Mouse (Mus musculus) gastrocnemius, postnatal 36 days (tissue): ENCODE data around the gene Dbndd2. TPM values are rescaled to one million over a fixed set of nuclear protein-coding genes. Genes with fewer than 3 reads are reported as not detected.

Experiments
- DNase-seq, 2 experiments: peaks; one replicate each; pipeline ENCODE4 v3.0.0; 2022
- intact Hi-C: fragments of 180-260 bp; cut with DNase I; formaldehyde crosslinking; loops from one replicate; pipeline ENCODE4 v1.15.1; 2025
- total RNA-seq, 2 experiments: library from RNA; stranded (reverse); gene quantifications; 2 replicates each; pipeline ENCODE4 v1.2.3; 2021

Dbndd2 gene
- total RNA-seq, 2 experiments from 2014 or later = 24.6 to 25.8 TPM

DNA sequence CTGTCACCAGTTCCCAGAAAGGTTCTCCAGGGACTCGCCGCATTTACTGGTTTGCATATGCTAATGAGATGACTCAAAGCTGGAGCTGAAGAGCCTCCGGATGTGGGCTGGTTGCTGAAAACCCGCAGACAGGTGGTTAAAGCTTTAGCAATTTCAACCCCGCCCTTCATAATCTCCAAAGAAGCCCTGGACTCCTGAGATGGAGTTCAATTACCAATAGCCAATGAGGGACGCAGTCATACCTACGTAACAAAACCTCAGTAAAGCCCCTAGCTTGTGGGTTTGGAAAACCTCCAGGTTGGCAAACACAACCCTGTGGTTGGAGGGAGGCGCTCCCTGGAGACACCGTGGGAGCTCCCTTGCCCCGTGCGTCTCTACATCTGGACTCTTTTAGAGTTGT is 35.9 kb downstream of the Dbndd2 start:
- no peak for DNase-seq
- intact Hi-C loops = loop anchor here (1.0 to 5.0 kb wide), 2 partner anchors 105 to 120 kb away; partner anchors contain the start of gene Rbpjl

DNA sequence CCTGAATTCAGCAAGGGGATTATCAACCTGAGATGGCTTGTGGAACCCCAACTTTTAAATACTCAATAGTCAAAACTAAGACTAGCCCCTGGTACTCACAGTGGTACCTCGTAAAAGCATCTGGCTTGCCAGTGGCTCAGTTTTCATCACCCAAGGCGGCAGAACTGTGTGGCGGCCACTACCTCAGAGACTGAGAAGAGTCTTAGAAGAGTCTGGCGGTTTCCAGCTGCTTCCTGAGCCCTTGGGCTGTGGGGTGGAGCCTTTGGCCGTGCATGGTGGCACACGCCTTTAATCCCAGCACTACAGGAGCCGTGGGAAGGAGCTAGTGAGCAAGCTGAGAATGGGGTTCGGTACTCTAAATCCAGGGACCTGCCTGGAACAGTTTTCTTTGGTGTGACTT is 36.4 kb downstream of the Dbndd2 start:
- intact Hi-C loops = loop anchor here (5.0 kb wide), 1 partner anchor 120 kb away; the partner anchor contains the start of gene Rbpjl
- DNase-seq = no peak

DNA sequence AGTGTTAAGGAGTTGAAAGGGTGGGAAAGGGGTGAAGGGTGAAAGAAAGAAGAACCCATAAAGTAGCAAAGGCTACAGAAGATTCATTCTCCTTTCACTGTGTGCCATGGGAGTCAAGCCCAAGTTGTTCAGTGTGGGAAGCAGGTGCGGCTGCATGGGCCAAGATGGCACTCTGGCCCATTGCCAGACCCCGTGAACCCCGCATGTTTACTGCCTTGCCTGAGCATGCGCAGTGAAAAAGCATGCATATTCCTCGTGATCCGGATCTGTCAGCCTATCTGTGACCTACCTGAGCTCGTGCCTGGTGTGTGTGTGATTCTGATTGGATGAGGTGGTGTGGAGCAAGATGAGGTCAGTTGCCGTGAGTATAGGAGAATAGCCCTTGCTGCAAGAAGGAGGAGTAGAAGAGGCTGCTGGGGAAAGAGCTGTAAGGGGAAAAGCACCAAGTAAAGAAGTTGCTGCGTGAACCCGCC is 37.4 kb downstream of the Dbndd2 start:
- intact Hi-C loops = loop anchor here (5.0 kb wide), 1 partner anchor 121 kb away; the partner anchor contains the start of gene Rbpjl
- DNase-seq = no peak

DNA sequence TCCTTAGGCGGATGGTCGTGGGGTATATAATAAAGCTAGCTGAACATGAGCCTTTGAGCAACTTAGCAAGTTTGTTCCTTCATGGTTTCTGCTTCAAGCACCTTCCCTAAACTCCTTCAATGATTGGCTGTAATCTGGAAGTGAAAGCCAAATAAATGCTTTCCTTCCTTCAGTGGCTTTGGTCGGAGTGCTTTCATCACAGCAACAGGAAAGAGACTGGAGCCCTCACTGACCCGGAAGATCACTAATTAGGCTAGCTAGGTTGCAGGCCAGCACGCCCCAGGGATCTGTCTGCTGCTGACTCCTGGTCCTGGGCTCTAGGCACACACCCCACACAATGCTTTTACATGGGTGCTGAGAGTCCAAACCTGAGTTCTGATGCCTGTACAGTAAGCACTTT is 42.7 kb downstream of the Dbndd2 start:
- intact Hi-C loops = loop anchor here (5.0 kb wide), 1 partner anchor 431 kb away; no protein-coding TSS in a partner anchor

DNA sequence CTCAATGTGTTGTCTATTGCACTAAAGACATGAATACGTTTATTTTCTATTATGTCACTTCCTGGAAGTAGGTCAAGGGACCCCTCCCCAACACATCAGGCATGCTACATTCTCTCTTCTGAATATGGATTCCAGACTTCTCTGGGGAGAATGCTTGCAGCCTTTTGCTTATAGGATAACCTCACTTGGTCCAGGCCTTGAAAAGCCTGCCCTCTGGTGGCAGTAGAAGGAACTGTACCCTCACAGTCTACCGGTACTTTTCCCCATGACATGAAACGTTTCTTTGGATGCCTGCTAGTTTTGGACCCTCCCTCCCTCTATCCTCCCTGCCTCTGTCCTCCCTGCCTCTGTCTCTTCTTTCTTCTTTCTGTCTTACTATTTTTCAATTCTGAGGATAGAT is 45.3 kb downstream of the Dbndd2 start:
- DNase-seq = peak; percentile 41 to 48
- intact Hi-C loops = no loop called here

More for the DNA sequence above, 42.7 kb downstream of the Dbndd2 start:
- no peak for DNase-seq

DNA sequence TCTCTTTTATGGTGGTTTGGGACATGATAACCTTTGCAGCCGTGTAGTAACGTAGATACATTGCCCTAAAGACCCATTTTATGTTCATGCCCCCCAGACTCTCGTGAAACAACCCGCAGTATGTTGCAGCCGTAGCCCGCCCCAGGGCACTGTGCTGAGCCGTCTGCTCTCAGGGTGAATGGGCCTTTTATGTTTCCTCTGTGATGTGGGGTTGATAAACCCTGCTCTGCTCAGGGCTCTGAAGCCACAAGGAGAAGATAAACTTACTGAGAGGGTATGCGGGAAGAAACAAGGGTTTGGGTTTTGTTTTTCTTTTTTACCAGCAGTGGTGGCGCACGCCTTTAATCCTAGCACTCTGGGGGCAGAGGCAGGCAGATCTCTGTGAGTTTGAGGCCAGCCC is 48.4 kb downstream of the Dbndd2 start:
- intact Hi-C loops = no loop called here

DNA sequence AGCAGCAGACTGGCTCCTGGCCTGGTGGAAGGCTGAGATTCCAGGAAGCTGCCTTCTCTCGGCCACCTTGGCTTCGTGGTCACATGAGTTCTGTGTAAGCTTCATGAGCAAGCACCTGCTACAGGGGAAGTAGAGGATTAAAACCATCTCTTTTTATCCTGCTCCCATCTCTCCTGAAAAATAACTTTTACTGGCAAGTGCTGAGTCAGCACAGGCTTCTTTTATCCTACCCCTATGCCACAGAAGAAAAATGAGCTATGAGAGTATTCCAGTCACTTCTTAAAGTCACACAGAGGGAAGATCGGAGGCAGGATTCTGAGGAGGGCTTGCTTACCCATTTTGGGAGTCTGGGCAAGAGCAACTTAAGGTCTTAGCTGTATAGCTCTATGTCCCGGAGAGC is 51.1 kb downstream of the Dbndd2 start:
- no peak for DNase-seq
- intact Hi-C loops = no loop called here

More for the DNA sequence above, 48.4 kb downstream of the Dbndd2 start:
- DNase-seq = no peak

DNA sequence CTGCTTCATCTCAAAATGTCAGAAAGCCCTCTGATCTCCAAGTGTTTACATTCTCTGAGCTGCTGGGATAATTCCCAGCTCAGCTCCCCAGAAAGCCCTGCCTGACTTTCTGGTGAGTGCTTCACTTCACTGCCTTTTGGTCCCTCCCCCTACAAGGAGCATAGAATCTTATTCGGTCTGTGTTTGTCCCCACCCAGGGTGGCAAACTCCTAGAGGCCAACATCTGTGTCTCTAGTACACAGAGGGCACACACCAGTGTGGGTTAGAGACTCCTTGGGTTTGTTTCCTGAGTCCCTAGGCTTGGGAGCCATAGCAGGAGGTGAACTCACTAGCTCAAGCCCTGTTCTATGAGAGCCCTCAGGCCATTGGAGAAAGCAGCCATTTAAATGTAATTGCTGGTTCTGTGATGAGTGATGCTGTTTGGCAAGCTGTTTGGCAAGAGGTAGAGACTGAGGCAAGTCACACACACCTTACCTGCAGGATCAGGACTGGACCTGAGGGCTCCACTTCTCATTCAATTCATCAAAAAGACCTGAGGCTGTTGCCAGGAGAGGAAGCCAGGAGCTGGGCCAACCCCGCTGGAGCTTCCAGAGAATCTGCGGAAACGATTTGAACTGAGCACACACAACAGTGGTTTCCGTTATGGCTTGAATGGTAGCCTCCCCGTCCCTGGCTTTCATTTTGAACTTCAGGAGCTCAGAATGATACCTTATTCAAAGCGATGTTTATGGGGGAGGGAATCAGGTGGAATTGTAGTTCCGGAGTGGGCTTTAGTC is 54.9 kb downstream of the Dbndd2 start:
- intact Hi-C loops = no loop called here
- no peak for DNase-seq

DNA sequence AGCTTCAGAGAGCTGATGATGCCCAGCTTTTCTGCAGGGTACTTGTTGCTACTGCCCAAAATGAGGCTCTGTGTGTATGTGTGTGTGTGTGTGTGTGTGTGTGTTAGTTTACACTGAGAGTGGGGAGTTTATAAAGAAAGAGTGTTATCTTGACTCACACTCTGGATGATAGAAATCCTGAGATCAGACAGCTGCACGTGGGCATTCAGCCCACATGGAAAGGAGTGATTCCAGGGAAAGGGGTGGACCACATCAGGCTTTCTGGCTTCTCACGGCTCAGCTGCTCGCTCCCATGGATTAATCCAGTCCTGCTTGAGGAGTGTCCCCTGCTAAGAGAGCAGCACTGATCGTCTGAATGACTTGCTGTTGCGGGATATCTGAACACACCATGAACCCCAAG is 56.2 kb downstream of the Dbndd2 start:
- DNase-seq = no peak
- intact Hi-C loops = no loop called here

DNA sequence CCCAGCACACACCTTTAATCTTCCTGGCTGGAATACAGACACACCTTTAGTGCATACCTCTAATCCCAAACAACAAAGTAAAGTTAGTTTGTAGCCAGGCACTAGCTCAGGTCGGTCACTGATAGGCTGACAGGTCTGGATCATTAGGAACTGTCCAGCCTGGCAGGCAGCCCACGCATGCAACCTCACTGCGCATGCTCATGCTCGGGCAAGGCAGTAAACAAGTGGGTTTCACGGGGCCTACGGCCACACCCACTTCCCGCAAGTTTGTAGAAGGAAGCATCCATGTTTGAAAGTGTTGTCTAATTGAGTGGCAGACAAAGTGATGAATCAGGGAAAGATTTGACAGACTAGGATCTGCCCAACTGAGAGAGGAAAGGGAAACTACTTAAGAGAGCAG is 56.7 kb downstream of the Dbndd2 start:
- no peak for DNase-seq
- intact Hi-C loops = no loop called here

Other genes starting within 250 kb of the Dbndd2 start
- gene Svs2, start 247.6 kb upstream of the Dbndd2 start, total RNA-seq = not detected
- not detected for gene Svs3b, start 229.5 kb upstream of the Dbndd2 start, total RNA-seq
- gene Svs4, start 207.6 kb upstream of the Dbndd2 start, total RNA-seq = not detected
- not detected for gene Svs3a, start 196.8 kb upstream of the Dbndd2 start, total RNA-seq
- not detected for gene Svs6, start 169.4 kb upstream of the Dbndd2 start, total RNA-seq
- not detected for gene Svs5, start 153.4 kb upstream of the Dbndd2 start, total RNA-seq
- 1 to 10 TPM in 1 of 2 experiments, not detected in 1; 1.1 TPM for gene Slpi, start 97.0 kb upstream of the Dbndd2 start, total RNA-seq
- not detected for gene Rbpjl, start 83.0 kb upstream of the Dbndd2 start, total RNA-seq
- gene Matn4, start 80.9 kb upstream of the Dbndd2 start, total RNA-seq = 1 to 10 TPM; 1.5 to 1.7 TPM
- 10 to 100 TPM; 36.5 to 50.3 TPM for gene Sdc4, start 42.2 kb upstream of the Dbndd2 start, total RNA-seq
- 10 to 100 TPM; 17.2 to 20.3 TPM for gene Sys1, start 29.1 kb upstream of the Dbndd2 start, total RNA-seq
- gene Gm20458, start 25.1 kb upstream of the Dbndd2 start, total RNA-seq = 1 to 10 TPM; 2.5 to 5.3 TPM
- gene Trp53tg5, start 12.4 kb upstream of the Dbndd2 start, total RNA-seq = not detected
- gene Pigt, start 11.4 kb downstream of the Dbndd2 start, total RNA-seq = 10 to 100 TPM; 31.8 to 32.5 TPM
- under 1 TPM in 1 of 2 experiments, not detected in 1; 0.71 TPM for gene Wfdc2, start 76.3 kb downstream of the Dbndd2 start, total RNA-seq
- gene Spint3, start 87.4 kb downstream of the Dbndd2 start, total RNA-seq = not detected
- gene Wfdc6a, start 99.3 kb downstream of the Dbndd2 start, total RNA-seq = not detected
- gene Eppin, start 107.5 kb downstream of the Dbndd2 start, total RNA-seq = not detected
- not detected for gene Wfdc6b, start 127.4 kb downstream of the Dbndd2 start, total RNA-seq
- gene Wfdc8, start 127.5 kb downstream of the Dbndd2 start, total RNA-seq = not detected
- gene Wfdc16, start 152.7 kb downstream of the Dbndd2 start, total RNA-seq = not detected
- gene Wfdc10, start 169.9 kb downstream of the Dbndd2 start, total RNA-seq = not detected
- gene Wfdc9, start 170.5 kb downstream of the Dbndd2 start, total RNA-seq = not detected
- gene Wfdc11, start 188.0 kb downstream of the Dbndd2 start, total RNA-seq = not detected
- gene Wfdc13, start 199.0 kb downstream of the Dbndd2 start, total RNA-seq = not detected
- not detected for gene Spint4, start 212.4 kb downstream of the Dbndd2 start, total RNA-seq
- not detected for gene Spint5, start 229.2 kb downstream of the Dbndd2 start, total RNA-seq